Mouse (Mus musculus) kidney, embryonic 14.5 days (tissue): ENCODE results near the gene Csrp3. TPM values are rescaled to one million over a fixed set of nuclear protein-coding genes. Genes with fewer than 3 reads are reported as not detected.

Experiments
- ATAC-seq: fragments of 200-750 bp; cut with Nextera tagmentation; 2 replicates; pipeline ENCODE4 v1.8.0; 2017; ENCODE audit warnings: moderate number of reproducible peaks, mild to moderate bottlenecking, moderate TSS enrichment, moderate library complexity; ENCODE audit not compliant: low FRiP score, low TSS enrichment
- H3K27ac ChIP-seq: fragments of 300-500 bp; sonication (generic); 2 replicates; pipeline ENCODE4 v1.5.1; 2014; ENCODE audit warnings: low read depth, mild to moderate bottlenecking, low read length, moderate library complexity, mixed read lengths
- H3K27me3 ChIP-seq: fragments of 300-500 bp; sonication (generic); 2 replicates; pipeline ENCODE4 v1.6.1; 2014; ENCODE audit warnings: mild to moderate bottlenecking, low read length; ENCODE audit not compliant: control insufficient read depth, insufficient read depth
- H3K36me3 ChIP-seq: fragments of 300-500 bp; sonication (generic); 2 replicates; pipeline ENCODE4 v1.6.1; 2014; ENCODE audit warnings: low read length, mixed read lengths; ENCODE audit not compliant: control insufficient read depth, insufficient read depth
- H3K4me1 ChIP-seq: fragments of 300-500 bp; sonication (generic); 2 replicates; pipeline ENCODE4 v1.6.1; 2014; ENCODE audit warnings: low read length, mixed read lengths; ENCODE audit not compliant: control insufficient read depth, insufficient read depth
- H3K4me2 ChIP-seq: fragments of 300-500 bp; sonication (generic); replicated peaks from 2 replicates; pipeline ENCODE4 v1.6.1; 2014; ENCODE audit warnings: low read depth, mild to moderate bottlenecking, low read length
- H3K4me3 ChIP-seq: fragments of 300-500 bp; sonication (generic); 2 replicates; pipeline ENCODE4 v1.5.1; 2014; ENCODE audit warnings: mild to moderate bottlenecking, low read length
- H3K9ac ChIP-seq: fragments of 300-500 bp; sonication (generic); 2 replicates; pipeline ENCODE4 v1.6.1; 2014; ENCODE audit warnings: low read depth, mild to moderate bottlenecking, low read length, moderate library complexity
- H3K9me3 ChIP-seq: fragments of 300-500 bp; sonication (generic); 2 replicates; pipeline ENCODE4 v1.6.1; 2016; ENCODE audit warnings: low read length; ENCODE audit not compliant: control insufficient read depth
- WGBS: fragments of 180-500 bp; shearing (Covaris S2); extraction: QIAGEN DNeasy Blood & Tissue Kit; methylation state at CpG from one replicate; pipeline ENCODE4 v1.1.7; 2014; 5-methylcytosine and 5-hydroxymethylcytosine counted together
- polyA plus RNA-seq: library from polyadenylated mRNA; unstranded; fragments of >200 nt; fragmentation: Nextera tagmentation; extraction: Ambion mirVana; gene quantifications from 2 replicates; pipeline ENCODE4 v1.2.1, GENCODE M21; 2014

The Csrp3 gene
- polyA plus RNA-seq, 1 experiment from 2014 or later = 0.26 TPM

DNA sequence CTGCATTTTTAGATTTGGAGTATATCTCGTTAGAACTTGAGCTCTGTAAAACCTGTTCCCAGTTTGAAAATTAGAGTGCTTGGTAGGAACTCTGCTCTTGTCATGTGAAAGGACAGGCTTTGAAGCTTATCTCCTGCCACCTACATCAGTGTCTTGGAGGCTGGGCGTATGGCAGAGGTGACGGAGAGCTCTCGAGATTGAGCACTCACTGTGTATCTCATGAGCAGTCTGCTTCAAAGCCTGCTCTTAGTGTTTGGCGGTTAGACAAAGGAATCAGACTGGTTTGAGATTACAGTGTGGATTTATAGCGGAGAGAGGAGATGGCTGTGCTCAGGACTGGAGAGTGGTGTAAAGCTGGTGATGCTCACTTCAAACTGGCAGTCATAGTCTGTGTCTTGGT is 22.7 kb downstream of the Csrp3 start:
- H3K36me3 ChIP-seq = peaks cover 66% of the 10 kb centered on the region
- H3K27ac ChIP-seq = no peak overlapping the region
- H3K4me1 ChIP-seq = no peaks in the 10 kb centered on the region
- WGBS = 92% methylated on average over 6 of the region's 6 CpGs
- H3K27me3 ChIP-seq = no peaks in the 10 kb centered on the region
- ATAC-seq = no peak
- H3K4me3 ChIP-seq = no peak overlapping the region
- H3K9ac ChIP-seq = no peak overlapping the region
- H3K4me2 ChIP-seq = no peak overlapping the region
- no peaks in the 10 kb centered on the region for H3K9me3 ChIP-seq

DNA sequence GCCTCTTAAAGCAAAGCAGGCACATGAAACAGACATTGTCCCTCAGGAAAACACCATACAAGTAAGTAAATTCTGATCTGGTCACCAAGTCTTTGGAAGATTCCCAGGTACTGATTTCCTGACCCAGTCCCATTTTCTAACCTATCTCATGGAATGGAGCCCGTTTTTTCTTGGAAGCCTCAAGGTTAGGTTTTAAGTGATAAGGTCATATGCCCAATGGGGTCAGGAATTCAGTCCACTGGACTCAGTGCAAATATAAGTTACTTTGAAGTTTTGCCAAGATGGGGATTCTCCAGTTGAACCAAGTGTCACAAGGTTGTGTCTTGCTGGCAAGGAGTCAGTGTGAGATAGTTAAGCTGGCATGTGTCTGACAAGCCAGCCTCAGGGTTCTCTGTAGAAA is 23.2 kb downstream of the Csrp3 start:
- H3K9ac ChIP-seq = no peak overlapping the region
- no peak overlapping the region for H3K4me2 ChIP-seq
- 94% methylated on average over 1 of the region's 1 CpGs for WGBS
- H3K4me1 ChIP-seq = no peaks in the 10 kb centered on the region
- H3K4me3 ChIP-seq = no peak overlapping the region
- peaks cover 70% of the 10 kb centered on the region for H3K36me3 ChIP-seq
- no peaks in the 10 kb centered on the region for H3K27me3 ChIP-seq
- H3K9me3 ChIP-seq = no peaks in the 10 kb centered on the region
- no peak for ATAC-seq
- no peak overlapping the region for H3K27ac ChIP-seq

DNA sequence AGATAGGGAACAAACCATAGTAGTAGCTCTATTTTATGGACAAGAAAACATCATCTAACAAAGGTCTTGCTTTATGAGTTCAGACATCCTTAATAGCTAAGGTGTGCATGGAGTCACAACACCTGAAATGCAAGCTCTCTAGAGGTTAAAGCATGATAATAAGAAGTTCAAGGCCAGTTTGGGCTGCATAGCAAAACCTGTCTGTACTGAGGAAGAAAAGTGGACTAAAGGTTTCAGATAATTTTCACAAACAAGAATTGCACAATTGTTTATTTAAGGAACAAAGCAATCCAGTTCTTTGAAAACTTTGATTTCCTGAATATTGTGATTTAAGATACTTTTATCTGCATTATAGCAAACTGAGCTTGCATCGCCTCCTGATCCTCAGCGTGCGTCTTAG is 24.2 kb downstream of the Csrp3 start:
- H3K4me2 ChIP-seq = no peak overlapping the region
- whole genome bisulfite sequencing = 97% methylated on average over 3 of the region's 3 CpGs
- no peaks in the 10 kb centered on the region for H3K4me1 ChIP-seq
- H3K27me3 ChIP-seq = no peaks in the 10 kb centered on the region
- no peak overlapping the region for H3K4me3 ChIP-seq
- no peak overlapping the region for H3K9ac ChIP-seq
- peaks cover 81% of the 10 kb centered on the region for H3K36me3 ChIP-seq
- no peak for ATAC-seq
- H3K9me3 ChIP-seq = no peaks in the 10 kb centered on the region
- H3K27ac ChIP-seq = no peak overlapping the region

DNA sequence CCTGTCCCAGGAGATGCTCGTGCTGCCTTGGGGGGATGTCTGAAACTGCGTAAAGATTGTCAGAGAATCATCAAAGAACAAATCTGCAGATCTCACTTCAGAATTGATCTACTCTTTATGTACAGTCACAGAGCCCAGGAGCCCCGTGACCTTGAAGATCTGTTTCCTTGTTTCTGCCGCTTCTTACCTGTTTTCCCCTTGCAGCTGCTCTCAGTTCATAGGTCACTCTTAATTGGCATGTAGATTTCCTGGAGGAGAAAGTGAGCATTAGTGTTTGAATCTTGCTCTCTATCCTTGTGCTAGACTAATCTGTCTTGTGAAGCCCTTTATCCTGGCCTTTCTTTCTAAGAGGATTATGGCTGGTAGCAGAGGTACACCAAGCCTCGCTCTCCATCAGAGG is 26.2 kb downstream of the Csrp3 start:
- Histone ChIP-seq H3K9ac (no peak overlapping the region), H3K27me3 (no peaks in the 10 kb centered on the region), H3K4me3 (no peak overlapping the region), H3K36me3 (peaks cover 83% of the 10 kb centered on the region), H3K27ac (no peak overlapping the region), H3K9me3 (no peaks in the 10 kb centered on the region), H3K4me1 (no peaks in the 10 kb centered on the region), H3K4me2 (no peak overlapping the region)
- ATAC-seq = no peak
- WGBS = 94% methylated on average over 5 of the region's 5 CpGs

DNA sequence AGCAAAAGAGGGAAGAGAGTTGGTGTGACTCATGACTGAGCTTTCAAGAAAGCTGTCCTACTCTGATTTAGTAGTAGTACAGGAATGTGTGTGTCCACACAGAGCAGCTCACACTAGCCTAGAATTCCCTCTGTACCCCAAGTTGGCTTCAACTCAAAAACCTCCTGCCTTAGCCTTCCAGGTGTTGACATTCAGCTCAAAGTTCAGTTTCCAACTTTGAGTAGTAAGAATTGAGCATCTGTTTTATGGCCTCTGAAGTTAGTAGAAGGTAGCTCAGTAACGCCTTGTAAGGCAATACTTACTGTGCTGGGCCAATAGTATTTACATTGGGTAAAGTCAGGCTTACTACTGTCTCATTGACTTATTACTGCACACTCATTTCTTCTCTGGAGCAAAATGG is 34.2 kb downstream of the Csrp3 start:
- Histone ChIP-seq H3K9me3 (no peaks in the 10 kb centered on the region), H3K9ac (no peak overlapping the region), H3K4me3 (no peak overlapping the region), H3K4me1 (no peaks in the 10 kb centered on the region), H3K27me3 (no peaks in the 10 kb centered on the region), H3K36me3 (peaks cover 48% of the 10 kb centered on the region), H3K27ac (no peak overlapping the region), H3K4me2 (no peak overlapping the region)
- WGBS = 61% methylated on average over 1 of the region's 1 CpGs
- ATAC-seq = no peak

DNA sequence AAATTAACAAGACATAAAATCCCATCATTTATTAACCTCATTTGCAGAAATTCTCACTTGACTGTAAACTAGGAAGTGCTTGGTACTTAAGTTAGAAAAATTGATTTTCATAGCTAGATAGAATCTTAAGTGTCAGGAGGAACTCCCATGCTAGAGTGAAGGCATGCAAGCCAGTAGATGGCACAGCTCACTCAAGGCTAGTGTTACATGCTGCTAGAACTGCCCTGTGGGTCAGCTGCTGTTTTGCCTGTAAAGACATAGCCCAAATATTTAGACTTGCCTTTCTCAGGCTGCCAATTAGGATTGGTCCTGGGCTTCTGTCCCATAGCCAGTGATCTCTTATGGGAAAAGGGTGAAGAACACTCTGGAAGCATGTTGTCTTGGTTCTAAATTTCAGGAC is 35.5 kb downstream of the Csrp3 start:
- Histone ChIP-seq H3K4me2 (no peak overlapping the region), H3K27me3 (no peaks in the 10 kb centered on the region), H3K27ac (no peak overlapping the region), H3K9me3 (no peaks in the 10 kb centered on the region), H3K4me3 (no peak overlapping the region), H3K9ac (no peak overlapping the region), H3K36me3 (peaks cover 47% of the 10 kb centered on the region), H3K4me1 (no peaks in the 10 kb centered on the region)
- ATAC-seq = no peak

DNA sequence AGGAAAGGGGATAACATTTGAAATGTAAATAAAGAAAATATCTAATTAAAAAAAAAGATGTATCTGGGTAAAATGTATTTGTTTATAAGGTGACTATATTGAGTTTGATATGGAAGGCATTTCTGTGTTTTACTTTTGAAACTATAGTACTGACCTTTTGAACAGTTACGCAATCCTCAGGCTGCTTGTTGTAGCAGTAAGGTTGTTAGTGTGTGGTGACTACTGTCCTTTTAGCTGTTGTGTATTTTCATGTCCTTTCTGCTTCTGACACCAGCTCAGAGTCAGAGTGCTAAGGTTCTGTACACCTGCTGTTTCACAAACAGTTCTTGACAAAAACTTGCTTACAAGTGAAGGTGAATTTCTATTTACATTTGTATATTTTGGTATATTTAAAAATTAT is 37.2 kb downstream of the Csrp3 start:
- no peak for ATAC-seq
- Histone ChIP-seq H3K27me3 (no peaks in the 10 kb centered on the region), H3K4me2 (no peak overlapping the region), H3K4me1 (no peaks in the 10 kb centered on the region), H3K36me3 (peaks cover 45% of the 10 kb centered on the region), H3K9ac (no peak overlapping the region), H3K27ac (no peak overlapping the region), H3K9me3 (no peaks in the 10 kb centered on the region), H3K4me3 (no peak overlapping the region)
- WGBS = 100% methylated on average over 1 of the region's 1 CpGs

DNA sequence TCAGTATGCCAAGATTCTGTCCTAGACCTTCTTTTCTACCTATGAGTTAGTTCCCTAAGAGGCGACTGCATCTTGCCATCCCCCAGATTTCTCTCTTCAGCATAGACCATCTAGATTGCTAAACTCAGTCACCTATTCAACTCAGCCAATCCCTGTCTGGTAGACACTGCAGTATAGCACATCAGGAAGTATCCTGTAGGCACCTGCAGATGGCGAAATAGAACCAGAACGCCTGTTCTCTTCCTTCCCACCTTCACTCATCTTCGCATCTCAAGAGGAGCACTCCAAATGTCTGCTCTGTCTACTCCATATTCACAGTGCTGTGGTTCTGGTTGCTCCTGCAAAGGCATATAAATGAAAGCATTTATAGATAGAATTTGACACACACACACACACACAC is 41.2 kb downstream of the Csrp3 start:
- WGBS = 86% methylated on average over 4 of the region's 4 CpGs
- H3K9me3 ChIP-seq = no peaks in the 10 kb centered on the region
- H3K4me1 ChIP-seq = no peaks in the 10 kb centered on the region
- no peak overlapping the region for H3K27ac ChIP-seq
- H3K36me3 ChIP-seq = peaks cover 64% of the 10 kb centered on the region
- ATAC-seq = no peak
- no peak overlapping the region for H3K4me3 ChIP-seq
- H3K27me3 ChIP-seq = no peaks in the 10 kb centered on the region
- no peak overlapping the region for H3K4me2 ChIP-seq
- no peak overlapping the region for H3K9ac ChIP-seq

DNA sequence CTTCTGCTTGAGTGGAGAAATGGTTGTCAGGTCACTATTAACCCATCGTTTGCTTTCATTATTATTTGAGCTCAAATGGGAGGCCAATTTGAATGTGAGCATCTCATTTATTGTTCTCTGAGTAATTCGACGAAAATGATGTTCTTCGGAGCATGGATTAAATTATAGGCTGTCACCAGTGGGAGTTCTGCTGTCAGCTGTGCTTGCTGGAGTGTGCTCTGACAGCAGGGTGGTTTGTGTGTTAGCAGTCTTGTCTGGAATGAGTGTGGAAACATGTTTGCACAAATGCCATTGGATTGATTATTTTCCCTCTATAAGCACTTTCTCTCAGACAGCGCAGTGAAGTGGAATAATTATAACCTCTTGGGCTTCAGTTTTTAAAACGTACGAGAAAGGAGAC is 44.5 kb downstream of the Csrp3 start:
- WGBS = 84% methylated on average over 7 of the region's 7 CpGs
- H3K4me1 ChIP-seq = no peaks in the 10 kb centered on the region
- H3K9me3 ChIP-seq = no peaks in the 10 kb centered on the region
- H3K36me3 ChIP-seq = peaks cover 67% of the 10 kb centered on the region
- no peak overlapping the region for H3K9ac ChIP-seq
- H3K4me3 ChIP-seq = no peak overlapping the region
- H3K27me3 ChIP-seq = no peaks in the 10 kb centered on the region
- no peak overlapping the region for H3K27ac ChIP-seq
- no peak overlapping the region for H3K4me2 ChIP-seq
- ATAC-seq = no peak

DNA sequence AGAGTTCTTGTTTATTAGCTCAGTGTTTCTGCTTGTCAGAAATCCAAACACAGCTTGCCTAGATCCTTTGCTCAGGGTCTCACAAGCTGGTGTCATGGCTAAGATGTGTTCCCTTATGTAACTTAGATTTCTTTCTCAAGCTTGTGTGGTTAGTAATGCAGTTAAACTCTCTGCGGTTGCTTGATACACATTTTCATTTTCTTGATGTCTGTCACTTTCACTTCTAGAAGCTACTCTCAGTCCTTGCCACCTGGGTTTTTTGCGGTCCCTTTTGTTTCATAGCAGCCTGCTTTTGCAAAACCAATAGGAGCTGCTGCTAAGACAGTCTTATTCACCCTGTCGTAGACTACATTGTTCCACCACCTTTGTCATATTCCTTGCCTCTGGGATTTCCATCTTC is 52.7 kb downstream of the Csrp3 start:
- no peak overlapping the region for H3K4me2 ChIP-seq

More for the DNA sequence above, 52.7 kb downstream of the Csrp3 start:
- Histone ChIP-seq H3K9ac (no peak overlapping the region), H3K27ac (no peak overlapping the region), H3K27me3 (no peaks in the 10 kb centered on the region), H3K4me3 (no peak overlapping the region), H3K9me3 (no peaks in the 10 kb centered on the region), H3K36me3 (peaks cover 22% of the 10 kb centered on the region; the same call in 1 of the 2 replicates), H3K4me1 (peaks cover 5% of the 10 kb centered on the region)
- 82% methylated on average over 3 of the region's 3 CpGs for WGBS
- no peak for ATAC-seq
